Mouse (Mus musculus) ovary, postnatal 14 days (tissue): ENCODE data around the gene Aspscr1.

Experiments used
- DNase-seq: peaks from one replicate; pipeline ENCODE4 v3.0.0; 2022; ENCODE audit warnings: low spot score

Gene Aspscr1

DNA sequence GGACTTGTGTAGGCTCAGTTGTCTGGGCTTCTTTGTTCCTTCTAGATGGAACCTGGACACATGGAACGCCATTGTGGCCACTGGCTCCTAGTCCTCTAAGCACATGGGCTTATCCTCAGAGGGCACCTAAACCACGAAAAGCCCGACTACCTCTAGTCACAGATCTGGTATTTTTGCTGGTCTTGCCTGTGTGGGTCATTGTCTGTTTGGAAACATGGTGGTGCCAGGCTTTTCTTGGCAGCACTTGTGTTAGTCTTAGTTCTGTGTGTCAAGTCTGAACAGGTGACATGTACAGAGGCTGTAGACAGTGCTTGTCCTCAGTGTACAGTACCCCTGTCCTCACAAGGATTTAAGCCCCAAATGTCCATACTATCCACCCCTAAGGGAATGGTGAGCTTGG is 10.8 kb downstream of the Aspscr1 start:
- DNase-seq, result no peak

- no peak for DNase-seq
These were observed 11.3 kb downstream of the Aspscr1 start for GRCm38 (mm10) chr11:120684086-120684485.

GRCm38 (mm10) chr11:120684660-120685059 is 11.9 kb downstream of the Aspscr1 start:
- DNase-seq, result no peak

- DNase-seq, result no peak
These were observed 14.0 kb downstream of the Aspscr1 start for GRCm38 (mm10) chr11:120686650-120687272.

- DNase-seq, result no peak
These were observed 16.6 kb downstream of the Aspscr1 start for GRCm38 (mm10) chr11:120689365-120689764.

DNA sequence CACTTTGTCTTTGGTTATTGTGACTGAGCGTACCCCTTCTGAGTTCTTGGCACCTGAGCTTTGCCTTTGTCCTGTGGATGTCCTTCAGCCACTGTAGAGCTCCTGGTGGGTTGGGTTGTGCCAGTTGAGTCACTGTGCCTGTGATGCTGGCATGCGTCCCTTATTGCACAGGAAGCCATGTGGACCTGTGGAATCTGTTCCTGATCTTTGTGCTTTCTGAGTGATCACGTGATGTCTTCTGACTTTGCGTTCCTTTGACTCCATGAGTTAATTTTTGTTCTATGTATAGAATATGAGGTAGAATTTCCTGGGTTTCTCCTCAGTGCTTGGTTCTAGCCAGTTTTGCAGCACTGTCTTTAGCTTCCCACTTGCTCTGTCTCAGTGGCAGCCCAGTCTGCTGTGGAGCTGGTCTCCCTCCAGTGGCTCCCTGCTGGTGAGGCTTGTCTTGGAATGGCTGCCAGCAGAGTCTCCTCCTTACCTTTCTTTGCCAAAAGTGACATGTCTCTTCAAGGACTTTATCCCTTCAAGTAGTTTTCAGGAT is 19.8 kb downstream of the Aspscr1 start:
- no peak for DNase-seq

GRCm38 (mm10) chr11:120693461-120693860 is 20.7 kb downstream of the Aspscr1 start:
- no peak for DNase-seq

DNA sequence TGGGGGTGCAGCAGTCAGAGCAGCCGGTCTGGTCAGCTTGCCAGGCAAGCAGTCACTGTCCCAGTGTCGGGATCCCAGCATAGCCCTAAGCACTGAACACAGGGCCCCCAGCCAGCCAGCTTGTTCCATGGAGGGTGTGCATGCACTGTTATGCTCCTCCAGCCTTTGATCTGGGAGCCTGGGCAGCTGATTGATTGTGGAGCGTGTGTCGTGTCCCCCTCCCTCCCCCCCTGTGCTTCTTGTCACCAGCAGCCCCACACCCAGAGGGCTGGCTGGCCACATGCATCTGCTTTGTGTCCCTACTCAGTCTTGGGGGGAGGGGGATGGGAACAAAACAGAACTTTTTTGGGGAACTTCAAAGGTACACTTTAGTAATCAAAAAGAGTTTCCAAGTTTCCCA is 22.4 kb downstream of the Aspscr1 start:
- DNase-seq, result no peak

GRCm38 (mm10) chr11:120695641-120696040 is 22.9 kb downstream of the Aspscr1 start:
- DNase-seq, result no peak

DNA sequence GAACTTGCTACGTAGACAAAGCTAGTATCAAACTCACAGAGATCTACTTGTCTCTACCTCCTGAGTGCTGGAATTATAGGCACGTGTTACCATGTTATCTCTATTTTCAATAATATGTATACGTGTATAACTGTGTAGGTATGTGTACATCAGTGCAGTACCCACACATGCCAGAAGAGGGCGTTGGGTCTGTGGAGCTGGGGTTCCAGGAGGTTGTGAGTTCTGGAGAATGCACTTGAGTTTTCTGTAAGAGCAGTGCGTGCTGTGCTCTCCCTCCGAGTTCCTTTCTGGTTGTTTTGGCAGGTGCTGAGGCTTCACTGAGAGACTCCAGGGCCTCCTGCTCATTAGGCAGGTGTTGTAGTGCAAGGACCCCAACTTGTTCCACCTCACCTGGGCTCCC is 23.8 kb downstream of the Aspscr1 start:
- DNase-seq, result no peak

GRCm38 (mm10) chr11:120697741-120698140 is 25.0 kb downstream of the Aspscr1 start:
- no peak for DNase-seq

DNA sequence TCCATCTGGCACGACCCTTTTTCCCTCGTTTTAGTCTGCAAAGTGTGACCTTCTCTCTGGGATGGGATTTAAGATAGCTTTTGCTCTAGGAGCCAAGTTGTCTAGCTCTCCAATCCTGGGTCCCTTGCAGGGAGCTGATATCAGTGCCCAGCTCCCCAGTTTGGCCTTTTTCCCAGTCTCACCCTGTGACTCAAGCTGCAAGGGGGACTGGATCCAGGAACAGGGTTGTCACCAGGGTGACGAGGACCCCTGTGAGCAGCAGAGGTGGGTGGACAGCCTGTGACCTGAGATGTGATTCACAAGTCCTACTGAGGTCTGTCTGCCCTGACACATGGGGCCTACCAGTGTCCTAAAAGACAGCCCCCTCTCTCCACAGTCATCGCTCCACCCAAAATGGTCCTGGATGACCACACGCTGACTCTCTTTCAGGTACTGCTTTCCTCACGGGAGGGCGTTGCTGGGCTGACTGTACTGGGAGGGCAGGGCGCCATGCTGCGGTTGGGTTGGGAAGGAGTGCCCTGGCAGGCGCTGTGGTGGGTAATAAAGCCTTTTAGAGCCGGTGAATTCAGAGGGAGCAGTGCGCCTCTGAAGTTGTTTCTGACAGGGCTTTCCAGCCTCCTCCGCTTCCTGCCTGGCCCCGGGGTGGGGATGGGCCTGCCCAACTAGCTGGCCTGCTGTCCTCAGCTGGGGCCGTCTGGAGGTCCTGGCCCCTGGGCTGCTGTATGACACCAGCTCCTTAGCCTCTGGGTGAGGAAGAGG is 31.1 kb downstream of the Aspscr1 start:
- no peak for DNase-seq

GRCm38 (mm10) chr11:120704486-120705325 is 31.9 kb downstream of the Aspscr1 start:
- no peak for DNase-seq

- DNase-seq, result no peak
These were observed 33.3 kb downstream of the Aspscr1 start for GRCm38 (mm10) chr11:120706120-120706519.

GRCm38 (mm10) chr11:120707225-120707624 is 34.5 kb downstream of the Aspscr1 start:
- DNase-seq, result no peak

DNA sequence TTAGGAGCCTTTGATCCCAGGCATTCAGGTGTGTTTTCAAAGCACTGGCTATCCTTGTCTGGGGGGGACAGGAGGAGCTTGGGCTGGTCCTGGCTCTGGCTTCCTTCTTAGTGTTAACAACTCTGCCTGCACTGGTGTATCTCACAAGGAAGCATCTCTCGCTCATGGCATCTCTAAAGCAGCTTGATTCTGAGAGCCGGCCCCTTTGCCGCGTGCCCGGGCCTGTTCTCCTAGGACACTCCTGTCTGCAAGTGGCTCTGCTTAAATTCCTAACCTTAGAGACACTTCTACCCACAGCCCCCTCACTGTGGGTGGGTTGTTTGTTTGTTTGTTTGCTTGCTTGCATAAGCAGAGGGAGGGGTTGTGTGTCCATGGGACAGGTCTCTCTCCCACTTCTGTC is 35.2 kb downstream of the Aspscr1 start:
- DNase-seq, result no peak

DNA sequence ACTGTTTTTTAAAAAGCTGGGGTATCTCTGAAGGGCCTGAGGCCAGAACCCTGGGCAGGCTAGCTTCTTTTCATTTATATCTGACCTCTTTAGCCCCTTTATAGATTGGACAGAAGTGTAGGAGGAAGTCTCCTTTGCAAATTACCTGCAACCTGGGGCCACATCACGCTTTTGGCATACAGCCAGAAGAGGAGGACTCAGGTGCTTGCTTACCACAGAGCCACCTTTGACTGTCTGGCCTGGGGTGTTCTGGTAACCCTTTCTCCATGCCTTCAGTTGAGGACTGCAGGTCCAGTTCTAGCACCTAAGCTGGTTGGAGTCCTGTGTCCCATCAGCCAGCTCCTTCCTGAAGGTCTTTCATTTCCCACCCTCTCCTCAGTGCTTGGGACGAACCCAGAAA is 36.8 kb downstream of the Aspscr1 start:
- DNase-seq, result no peak

DNA sequence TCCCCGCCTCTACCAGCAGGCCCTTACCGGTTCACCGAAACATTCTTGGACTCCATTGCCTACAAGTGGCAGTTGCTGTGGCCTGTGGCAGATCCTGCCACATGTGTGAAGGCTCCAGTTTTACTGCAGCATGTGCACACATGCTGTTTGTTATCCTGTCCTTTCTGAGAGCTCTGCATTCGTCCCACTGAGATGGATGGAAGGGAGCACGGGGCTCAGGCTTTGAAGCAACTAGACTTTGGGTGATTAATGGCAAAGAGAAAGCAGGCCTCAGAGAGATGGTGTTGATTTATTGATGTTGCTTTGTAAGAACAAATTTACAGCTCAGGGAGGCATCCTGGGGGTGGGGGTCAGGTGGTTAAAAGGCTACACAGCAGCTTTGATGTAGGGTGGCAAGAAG is 37.9 kb downstream of the Aspscr1 start:
- DNase-seq, result no peak

DNA sequence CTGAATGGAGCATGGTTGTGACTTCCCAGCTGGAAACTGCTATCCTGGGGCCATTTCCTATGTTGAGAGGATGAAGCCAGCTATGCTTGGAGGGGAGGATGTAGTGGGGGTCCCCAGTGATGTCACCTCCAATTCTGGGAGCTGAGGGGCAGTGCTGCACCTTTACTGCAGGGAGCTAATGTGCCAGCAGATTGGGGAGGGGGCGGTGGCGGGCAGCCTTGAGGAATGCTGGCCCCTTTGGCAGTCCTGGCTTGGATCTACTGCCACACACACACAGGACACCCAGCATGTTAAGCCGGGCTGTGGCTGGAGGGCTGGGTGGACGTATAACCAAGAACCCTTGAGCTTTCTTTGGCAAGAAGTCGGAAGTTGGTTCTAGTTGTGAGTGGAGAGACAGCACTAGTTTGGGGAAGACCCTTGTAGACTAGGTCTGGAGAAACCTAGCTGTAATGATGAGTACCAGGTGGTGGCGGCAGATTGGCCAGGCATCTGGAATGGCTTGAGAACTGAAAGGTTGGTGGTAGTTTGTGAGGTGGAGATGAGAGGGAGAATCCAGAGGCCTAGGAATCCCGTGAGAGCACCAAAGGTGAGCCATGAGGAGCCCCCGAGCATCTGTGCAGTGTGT is 39.3 kb downstream of the Aspscr1 start:
- DNase-seq, result no peak

- peak; percentile 47 for DNase-seq
These were observed 40.2 kb downstream of the Aspscr1 start for GRCm38 (mm10) chr11:120712771-120713568.
